Mouse (Mus musculus): ENCODE measurements around the gene Shank2.

GRCm38 (mm10) chr7:144212694-144213093, 211.0 kb downstream of the Shank2 start:
- TF ChIP-seq CTCF (IDR thresholded peaks at IDR 0.05; ENCODE audit: low read depth) (no peak), EP300 (IDR thresholded peaks at IDR 0.05; ENCODE audit: low read depth) (no peak)
